Mouse (Mus musculus): ENCODE measurements around the gene Rab40c. TPM values are rescaled to one million over a fixed set of nuclear protein-coding genes. Genes with fewer than 3 reads are reported as not detected.

Rab40c gene
- polyA plus RNA-seq, 1 experiment: 68.9 TPM

DNA sequence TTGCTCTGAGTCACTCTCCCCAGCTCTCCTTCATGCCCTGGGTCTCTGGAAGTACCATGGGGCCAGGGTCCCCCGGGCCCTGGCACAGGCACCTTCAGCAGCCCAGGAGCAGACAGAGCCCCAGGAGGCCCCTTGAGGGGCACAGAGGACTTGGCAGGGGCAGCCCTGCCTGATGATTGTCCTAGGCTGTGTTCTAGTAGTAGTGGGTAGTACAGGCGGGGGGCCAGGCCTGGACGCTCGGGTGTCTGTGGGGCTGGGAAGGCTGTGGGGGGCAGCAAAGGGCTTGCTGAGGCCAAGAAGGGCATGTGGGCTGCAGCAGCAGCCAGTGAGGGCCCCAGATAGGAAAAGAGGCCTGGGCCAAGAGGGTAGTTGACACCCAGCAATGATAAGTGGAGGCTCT lies 28.0 kb upstream of the Rab40c start:
- no peak overlapping the region for H3K4me3 ChIP-seq (ENCODE audit: insufficient read depth, low read length)
- no peak for TF ChIP-seq POLR2A (IDR thresholded peaks at IDR 0.05; ENCODE audit: extremely low read depth, insufficient read depth, low read length)
- H3K27ac ChIP-seq (ENCODE audit: insufficient read depth, low read length): no peak overlapping the region
- H3K4me1 ChIP-seq (ENCODE audit: control insufficient read depth, insufficient read depth, low read length): no peaks in the 10 kb centered on the region

DNA sequence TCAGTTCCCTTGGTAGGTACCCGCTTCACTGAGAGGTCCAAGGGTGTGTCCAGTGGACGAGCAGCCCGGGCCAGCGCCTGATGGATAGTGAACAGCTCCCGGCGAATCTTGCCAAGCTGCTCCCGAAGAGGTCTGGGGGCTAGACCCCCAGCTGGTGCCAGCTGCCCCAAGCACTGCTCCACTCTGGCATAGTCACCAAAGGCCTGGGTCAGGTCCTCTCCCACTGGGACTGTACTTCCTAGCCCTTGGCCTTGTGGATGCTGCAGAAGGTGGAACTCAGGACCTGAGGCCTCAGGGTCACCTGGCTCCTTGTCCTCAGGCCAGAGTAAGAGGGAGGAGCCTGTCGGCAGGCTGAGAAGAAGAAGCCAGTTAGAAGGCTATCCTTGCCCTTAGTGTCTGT lies 27.4 kb upstream of the Rab40c start:
- H3K27ac ChIP-seq (ENCODE audit: insufficient read depth, low read length): no peak overlapping the region
- H3K4me1 ChIP-seq (ENCODE audit: control insufficient read depth, insufficient read depth, low read length): no peaks in the 10 kb centered on the region
- no peak overlapping the region for H3K4me3 ChIP-seq (ENCODE audit: insufficient read depth, low read length)
- TF ChIP-seq CTCF (IDR thresholded peaks at IDR 0.05; ENCODE audit: extremely low read depth, insufficient read depth, low read length) (no peak), POLR2A (IDR thresholded peaks at IDR 0.05; ENCODE audit: extremely low read depth, insufficient read depth, low read length) (no peak)

DNA sequence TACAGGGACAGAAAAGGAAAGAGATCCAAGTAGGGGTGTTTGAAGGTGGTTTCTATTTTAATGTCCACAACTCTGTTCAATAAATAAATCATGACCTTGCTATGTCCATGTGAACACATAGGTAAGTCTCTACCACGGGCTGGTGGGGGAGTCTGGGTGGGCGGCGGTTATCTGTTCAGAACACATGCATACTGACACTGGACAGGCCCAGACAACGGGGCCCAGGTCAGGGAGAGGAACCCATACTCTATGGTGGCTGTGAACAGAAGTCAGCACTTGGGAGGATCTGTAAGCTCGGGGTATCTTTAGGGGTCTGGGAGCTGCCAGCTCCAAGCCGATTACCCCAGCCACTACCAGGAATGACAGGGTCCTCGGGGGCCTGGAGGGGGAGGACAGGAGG lies 26.8 kb upstream of the Rab40c start:
- H3K4me1 ChIP-seq (ENCODE audit: control insufficient read depth, insufficient read depth, low read length): no peaks in the 10 kb centered on the region
- H3K4me3 ChIP-seq (ENCODE audit: insufficient read depth, low read length): no peak overlapping the region
- H3K27ac ChIP-seq (ENCODE audit: insufficient read depth, low read length): no peak overlapping the region
- TF ChIP-seq CTCF (IDR thresholded peaks at IDR 0.05; ENCODE audit: extremely low read depth, insufficient read depth, low read length) (no peak), POLR2A (IDR thresholded peaks at IDR 0.05; ENCODE audit: extremely low read depth, insufficient read depth, low read length) (no peak)

DNA sequence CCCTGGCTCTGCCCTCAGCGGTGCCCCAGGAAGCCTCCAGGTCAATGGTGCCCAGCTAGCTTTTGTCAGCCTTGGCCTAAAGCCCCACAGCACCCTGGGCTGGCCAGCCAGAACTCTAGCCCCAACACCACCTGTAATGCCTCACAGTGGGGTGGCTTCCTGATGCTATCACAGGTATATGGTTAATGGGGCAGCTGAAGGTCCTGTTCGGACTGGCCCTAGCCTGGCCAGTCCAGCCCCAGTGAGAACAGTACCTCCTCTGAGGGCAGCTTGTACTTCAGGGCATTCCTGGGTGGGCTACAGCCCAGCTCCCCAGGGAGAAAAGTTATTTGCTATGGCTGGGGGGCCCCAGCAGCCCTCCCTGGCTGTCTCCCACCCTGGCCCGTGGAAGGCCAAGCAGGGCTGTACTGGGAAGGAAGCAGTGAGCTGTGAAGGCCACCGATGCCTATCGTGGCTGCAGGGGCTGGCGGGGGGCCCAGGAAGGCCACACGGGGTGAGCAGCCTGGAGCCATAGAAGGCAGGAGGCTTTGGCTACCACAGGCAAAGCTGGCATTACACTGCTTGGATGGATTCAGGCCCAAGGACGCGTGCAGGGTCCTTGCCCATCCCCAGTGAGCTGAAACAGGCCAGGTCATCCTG lies 26.1 kb upstream of the Rab40c start:
- H3K4me1 ChIP-seq (ENCODE audit: control insufficient read depth, insufficient read depth, low read length): peaks cover 3% of the 10 kb centered on the region; the same call in 1 of the 2 replicates
- H3K27ac ChIP-seq (ENCODE audit: insufficient read depth, low read length): no peak overlapping the region
- H3K4me3 ChIP-seq (ENCODE audit: insufficient read depth, low read length): no peak overlapping the region
- TF ChIP-seq CTCF (IDR thresholded peaks at IDR 0.05; ENCODE audit: extremely low read depth, insufficient read depth, low read length) (no peak), POLR2A (IDR thresholded peaks at IDR 0.05; ENCODE audit: extremely low read depth, insufficient read depth, low read length) (no peak)

DNA sequence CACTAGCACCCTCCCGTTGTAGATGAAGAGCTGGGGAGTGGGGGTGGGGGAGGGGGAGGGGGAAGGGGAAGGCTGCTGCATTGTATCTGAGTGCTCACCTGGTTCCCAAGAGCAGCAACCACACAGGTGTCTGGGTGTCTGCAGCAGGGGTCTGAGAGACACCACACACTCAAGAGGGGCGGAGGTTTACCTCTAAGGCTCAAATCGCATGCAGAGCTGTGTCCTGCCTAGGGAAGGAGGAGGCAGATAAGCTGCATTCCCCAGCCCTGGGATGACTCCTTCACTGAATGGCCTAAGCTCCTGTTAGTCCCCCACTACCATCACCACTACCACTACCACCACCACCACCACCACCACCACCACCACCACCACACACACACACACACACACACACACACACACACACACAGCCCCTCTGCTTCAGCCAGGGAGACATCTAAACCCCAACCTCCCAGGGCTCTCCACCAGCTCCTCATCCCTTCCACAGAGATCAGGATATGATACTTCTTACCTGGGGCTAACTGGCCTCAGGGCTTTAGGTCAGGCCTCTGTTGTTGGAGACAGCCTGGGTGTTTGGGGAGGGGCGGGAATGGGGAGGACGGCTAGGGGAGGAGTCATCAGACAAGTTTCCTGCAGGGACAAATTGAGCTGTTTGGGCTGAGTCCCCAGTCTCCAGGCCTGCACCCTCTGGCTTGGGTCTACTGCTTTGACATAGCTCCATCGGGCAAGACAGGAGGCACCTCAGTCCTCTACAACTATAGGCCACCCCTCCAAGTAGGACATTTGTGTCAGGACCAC lies 25.0 kb upstream of the Rab40c start, which contains the start of the genes Pigq and Nhlrc4:
Gene Pigq (minus strand): TSS at position 571 of the 798 bp plus-strand sequence.
Gene Nhlrc4 (minus strand): TSS at position 596 of the 798 bp plus-strand sequence.
- peaks cover 3% of the 10 kb centered on the region; the same call in 1 of the 2 replicates for H3K4me1 ChIP-seq (ENCODE audit: control insufficient read depth, insufficient read depth, low read length)
- no peak within 1 kb of the TSS for H3K27ac ChIP-seq (ENCODE audit: insufficient read depth, low read length)
- H3K4me3 ChIP-seq (ENCODE audit: insufficient read depth, low read length): no peak within 1 kb of the TSS
- no peak for TF ChIP-seq CTCF (IDR thresholded peaks at IDR 0.05; ENCODE audit: extremely low read depth, insufficient read depth, low read length)
- TF ChIP-seq POLR2A (IDR thresholded peaks at IDR 0.05; ENCODE audit: extremely low read depth, insufficient read depth, low read length): no peak

DNA sequence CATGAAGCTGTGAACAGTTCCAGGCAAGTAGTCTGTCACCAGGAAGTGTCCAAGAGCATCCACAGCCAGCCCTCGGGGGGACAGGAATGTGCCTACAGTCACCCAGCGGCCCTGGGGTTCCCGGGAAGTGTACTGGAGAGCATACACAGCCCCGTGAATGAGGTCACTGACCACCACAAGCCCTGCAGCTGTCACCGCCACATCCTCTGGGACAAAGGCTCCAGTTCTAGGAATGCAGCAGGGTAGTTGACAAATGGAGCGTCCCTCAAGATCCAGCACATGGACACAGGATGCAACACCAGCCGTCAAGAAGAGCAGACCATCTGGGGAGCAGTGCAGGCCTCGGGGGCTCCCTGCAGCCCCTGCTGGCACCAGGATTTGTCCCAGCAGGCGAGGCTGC lies 24.2 kb upstream of the Rab40c start:
- Histone ChIP-seq H3K4me1 (ENCODE audit: control insufficient read depth, insufficient read depth, low read length) (peaks cover 3% of the 10 kb centered on the region; the same call in 1 of the 2 replicates), H3K27ac (ENCODE audit: insufficient read depth, low read length) (no peak overlapping the region), H3K4me3 (ENCODE audit: insufficient read depth, low read length) (no peak overlapping the region)
- TF ChIP-seq CTCF (IDR thresholded peaks at IDR 0.05; ENCODE audit: extremely low read depth, insufficient read depth, low read length) (no peak), POLR2A (IDR thresholded peaks at IDR 0.05; ENCODE audit: extremely low read depth, insufficient read depth, low read length) (no peak)

DNA sequence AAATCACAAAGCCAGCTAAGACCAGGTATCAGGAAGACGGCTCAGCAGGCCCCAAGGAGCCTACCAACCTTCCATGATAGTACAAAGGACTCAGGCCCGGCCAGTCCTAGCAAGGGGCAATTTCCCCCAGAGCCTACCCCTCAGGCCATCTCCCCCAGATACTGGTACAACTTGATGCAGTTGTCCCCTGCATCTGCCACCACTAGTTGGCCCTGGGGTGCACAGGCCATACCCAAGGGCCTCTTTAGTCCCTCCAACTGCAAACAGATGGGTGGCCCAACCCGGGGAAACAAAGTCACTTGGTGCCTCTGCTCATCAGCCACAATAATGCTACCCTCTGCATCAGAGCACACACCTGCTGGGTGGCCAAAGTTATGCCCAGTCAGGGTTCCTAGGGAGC lies 23.7 kb upstream of the Rab40c start:
- TF ChIP-seq POLR2A (IDR thresholded peaks at IDR 0.05; ENCODE audit: extremely low read depth, insufficient read depth, low read length) (no peak), CTCF (IDR thresholded peaks at IDR 0.05; ENCODE audit: extremely low read depth, insufficient read depth, low read length) (no peak)
- Histone ChIP-seq H3K4me3 (ENCODE audit: insufficient read depth, low read length) (no peak overlapping the region), H3K4me1 (ENCODE audit: control insufficient read depth, insufficient read depth, low read length) (peaks cover 3% of the 10 kb centered on the region; the same call in 1 of the 2 replicates), H3K27ac (ENCODE audit: insufficient read depth, low read length) (no peak overlapping the region)

DNA sequence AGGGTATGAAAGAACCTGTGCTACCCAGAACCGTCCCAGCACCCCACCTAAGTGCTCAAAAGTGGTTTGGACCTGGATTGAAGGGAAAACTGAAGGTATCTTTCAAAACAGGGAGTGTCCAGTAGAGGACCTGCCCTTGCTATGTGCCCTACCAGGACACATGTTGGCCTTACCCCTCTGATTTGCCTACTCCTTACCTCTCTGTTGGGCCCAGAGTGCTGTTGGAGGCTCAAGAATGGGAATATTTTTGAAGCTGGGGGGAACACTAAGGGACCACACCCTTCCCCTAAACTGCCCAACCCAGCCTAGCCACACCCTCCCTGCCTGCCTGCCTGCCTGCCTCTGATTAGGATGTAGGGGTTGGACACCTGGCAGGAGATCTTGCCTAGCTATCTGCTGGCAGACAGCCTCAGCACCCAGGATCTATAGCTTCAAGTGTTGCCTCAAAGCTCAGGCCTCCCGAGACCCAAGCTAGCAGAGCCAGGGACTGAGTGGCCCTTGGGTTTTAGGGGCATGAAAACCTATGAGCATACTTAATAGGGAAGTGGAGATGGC lies 23.1 kb upstream of the Rab40c start:
- Histone ChIP-seq H3K4me1 (ENCODE audit: control insufficient read depth, insufficient read depth, low read length) (peaks cover 3% of the 10 kb centered on the region; the same call in 1 of the 2 replicates), H3K4me3 (ENCODE audit: insufficient read depth, low read length) (no peak overlapping the region; the same call in 1 of the 2 replicates), H3K27ac (ENCODE audit: insufficient read depth, low read length) (no peak overlapping the region)
- TF ChIP-seq POLR2A (IDR thresholded peaks at IDR 0.05; ENCODE audit: extremely low read depth, insufficient read depth, low read length) (no peak), CTCF (IDR thresholded peaks at IDR 0.05; ENCODE audit: extremely low read depth, insufficient read depth, low read length) (no peak)

- peak; percentile 52; the same call in 1 of the 2 replicates for TF ChIP-seq POLR2A (IDR thresholded peaks at IDR 0.05; ENCODE audit: extremely low read depth, insufficient read depth, low read length)
- no peak for TF ChIP-seq CTCF (IDR thresholded peaks at IDR 0.05; ENCODE audit: extremely low read depth, insufficient read depth, low read length)
- H3K27ac ChIP-seq (ENCODE audit: insufficient read depth, low read length): peak overlapping the region; percentile 74
- H3K4me3 ChIP-seq (ENCODE audit: insufficient read depth, low read length): peak overlapping the region; percentile 69
- H3K4me1 ChIP-seq (ENCODE audit: control insufficient read depth, insufficient read depth, low read length): peaks cover 3% of the 10 kb centered on the region; the same call in 1 of the 2 replicates
These were observed 22.1 kb upstream of the Rab40c start for GRCm38 (mm10) chr17:25941511-25942241.
